Mouse (Mus musculus) brain, embryonic 14.5 days (tissue): ENCODE results near the gene Ngrn.

ENCODE experiments used
- CTCF ChIP-seq: fragments of 200-500 bp; IDR thresholded peaks from 2 replicates; pipeline ENCODE4 v1.5.1; 2012; ENCODE audit warnings: inconsistent platforms, mild to moderate bottlenecking, moderate library complexity, borderline replicate concordance; ENCODE audit not compliant: insufficient read depth, insufficient read length; ENCODE audit errors: extremely low read depth
- POLR2A ChIP-seq: fragments of 200-500 bp; IDR thresholded peaks from 2 replicates; pipeline ENCODE4 v1.6.1; 2012; ENCODE audit warnings: mild to moderate bottlenecking, inconsistent platforms, borderline replicate concordance; ENCODE audit not compliant: poor library complexity, insufficient read depth, insufficient read length, severe bottlenecking; ENCODE audit errors: extremely low read depth

GRCm38 (mm10) chr7:80280998-80281397 lies 20.0 kb downstream of the Ngrn start:
- TF ChIP-seq CTCF = no peak
- TF ChIP-seq POLR2A = no peak
